Mouse (Mus musculus): Measurements from ENCODE around the gene Scn10a. TPM values are rescaled to one million over a fixed set of nuclear protein-coding genes. Genes with fewer than 3 reads are reported as not detected.

Scn10a gene
- total RNA-seq, 1 experiment from 2014 or later = not detected

DNA sequence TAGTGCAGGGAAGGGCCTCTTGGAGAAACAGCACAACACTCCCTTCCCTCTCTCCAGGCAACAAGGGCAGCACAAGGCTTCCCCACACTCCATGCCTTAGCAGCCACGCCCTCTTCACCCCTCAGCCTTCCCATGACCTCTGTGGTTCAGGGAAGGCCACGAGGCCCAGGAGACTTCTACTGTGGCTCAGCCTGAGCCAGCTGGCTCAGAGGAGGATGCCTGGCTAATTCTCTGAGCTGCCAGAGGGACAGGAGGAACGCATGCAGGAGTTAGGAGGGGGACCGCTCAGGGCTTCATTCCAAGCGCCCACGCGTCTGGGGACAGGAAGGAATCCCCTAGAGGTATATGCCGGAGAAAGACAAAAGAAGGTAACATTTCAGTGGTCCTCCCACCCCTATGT lies 157.4 kb downstream of the Scn10a start:
- no peak for ATAC-seq (replicated peaks in 1 of 2; ENCODE audit: insufficient read depth in 1 of 2, low FRiP score in 2 of 2, low TSS enrichment in 1 of 2, low read depth in 1 of 2, poor library complexity in 2 of 2, severe bottlenecking in 2 of 2)

GRCm38 (mm10) chr9:119559537-119560276 lies 159.4 kb downstream of the Scn10a start:
- no peak; a peak in 1 of 4 replicates for ATAC-seq (replicated peaks in 1 of 2; ENCODE audit: insufficient read depth in 1 of 2, low FRiP score in 2 of 2, low TSS enrichment in 1 of 2, low read depth in 1 of 2, poor library complexity in 2 of 2, severe bottlenecking in 2 of 2)

Other genes with a start within 250 kb of the Scn10a start
- not detected in 2 replicates for gene Scn5a, start 140.3 kb downstream of the Scn10a start, total RNA-seq (2017)
- 0.25 and 0.50 TPM in 2 replicates for gene Scn11a, start 106.1 kb upstream of the Scn10a start, total RNA-seq (2017)
- gene Wdr48, start 175.6 kb upstream of the Scn10a start, total RNA-seq (2017) = 48.0 and 55.6 TPM in 2 replicates
- 4.7 and 4.9 TPM in 2 replicates for gene Gorasp1, start 218.2 kb upstream of the Scn10a start, total RNA-seq (2017)
- 0.10 and 1.2 TPM in 2 replicates for gene Ttc21a, start 218.3 kb upstream of the Scn10a start, total RNA-seq (2017)